Mouse (Mus musculus): ENCODE results near the gene Itih5. TPM values are rescaled to one million over a fixed set of nuclear protein-coding genes. Genes with fewer than 3 reads are reported as not detected.

Itih5 gene
- polyA plus RNA-seq, 1 experiment from 2014 or later: 15.6 TPM

GRCm38 (mm10) chr2:10295908-10296307, 142.5 kb downstream of the Itih5 start:
- Histone ChIP-seq H3K9ac (replicated peaks; ENCODE audit: low read depth, low read length) (no peak overlapping the region; the same call in 1 of the 2 replicates), H3K36me3 (ENCODE audit: control insufficient read depth, insufficient read depth, low read length) (no peaks in the 10 kb centered on the region), H3K27me3 (ENCODE audit: control insufficient read depth, insufficient read depth, low read length) (no peaks in the 10 kb centered on the region), H3K27ac (ENCODE audit: low read length) (no peak overlapping the region), H3K4me1 (ENCODE audit: control insufficient read depth, insufficient read depth, low read length) (peaks cover 5% of the 10 kb centered on the region; the same call in 1 of the 2 replicates), H3K9me3 (ENCODE audit: control insufficient read depth, low read depth, low read length) (no peaks in the 10 kb centered on the region), H3K4me2 (replicated peaks; ENCODE audit: low read depth, low read length) (peak overlapping the region; percentile 26), H3K4me3 (ENCODE audit: low read depth, low read length) (no peak overlapping the region)
- WGBS: 8% methylated on average over 11 of the region's 11 CpGs
- no peak for ATAC-seq (ENCODE audit: insufficient number of reproducible peaks, insufficient read depth, low FRiP score, low read depth)

GRCm38 (mm10) chr2:10300244-10300643, 146.9 kb downstream of the Itih5 start:
- no peaks in the 10 kb centered on the region for H3K36me3 ChIP-seq (ENCODE audit: control insufficient read depth, insufficient read depth, low read length)
- H3K4me2 ChIP-seq (replicated peaks; ENCODE audit: low read depth, low read length): no peak overlapping the region
- H3K9me3 ChIP-seq (ENCODE audit: control insufficient read depth, low read depth, low read length): no peaks in the 10 kb centered on the region
- H3K4me3 ChIP-seq (ENCODE audit: low read depth, low read length): no peak overlapping the region
- peaks cover 5% of the 10 kb centered on the region; the same call in 1 of the 2 replicates for H3K4me1 ChIP-seq (ENCODE audit: control insufficient read depth, insufficient read depth, low read length)
- H3K27ac ChIP-seq (ENCODE audit: low read length): no peak overlapping the region
- no peaks in the 10 kb centered on the region for H3K27me3 ChIP-seq (ENCODE audit: control insufficient read depth, insufficient read depth, low read length)
- no peak overlapping the region for H3K9ac ChIP-seq (replicated peaks; ENCODE audit: low read depth, low read length)
- WGBS: 42% methylated on average over 7 of the region's 7 CpGs
- ATAC-seq (ENCODE audit: insufficient number of reproducible peaks, insufficient read depth, low FRiP score, low read depth): no peak

- Histone ChIP-seq H3K27me3 (ENCODE audit: control insufficient read depth, insufficient read depth, low read length) (no peaks in the 10 kb centered on the region), H3K9me3 (ENCODE audit: control insufficient read depth, low read depth, low read length) (no peaks in the 10 kb centered on the region), H3K4me1 (ENCODE audit: control insufficient read depth, insufficient read depth, low read length) (peaks cover 4% of the 10 kb centered on the region; the same call in 1 of the 2 replicates), H3K4me2 (replicated peaks; ENCODE audit: low read depth, low read length) (peak overlapping the region; percentile 20; the same call in 1 of the 2 replicates), H3K4me3 (ENCODE audit: low read depth, low read length) (no peak overlapping the region), H3K27ac (ENCODE audit: low read length) (no peak overlapping the region), H3K9ac (replicated peaks; ENCODE audit: low read depth, low read length) (no peak overlapping the region), H3K36me3 (ENCODE audit: control insufficient read depth, insufficient read depth, low read length) (no peaks in the 10 kb centered on the region)
- WGBS: 43% methylated on average over 10 of the region's 10 CpGs
- peak; percentile 53 for ATAC-seq (ENCODE audit: insufficient number of reproducible peaks, insufficient read depth, low FRiP score, low read depth)
Measured at GRCm38 (mm10) chr2:10300771-10301170, 147.4 kb downstream of the Itih5 start.

GRCm38 (mm10) chr2:10301391-10301790, 148.0 kb downstream of the Itih5 start:
- no peak overlapping the region for H3K27ac ChIP-seq (ENCODE audit: low read length)
- H3K4me3 ChIP-seq (ENCODE audit: low read depth, low read length): no peak overlapping the region
- H3K27me3 ChIP-seq (ENCODE audit: control insufficient read depth, insufficient read depth, low read length): no peaks in the 10 kb centered on the region
- no peaks in the 10 kb centered on the region for H3K36me3 ChIP-seq (ENCODE audit: control insufficient read depth, insufficient read depth, low read length)
- no peak for ATAC-seq (ENCODE audit: insufficient number of reproducible peaks, insufficient read depth, low FRiP score, low read depth)
- no peaks in the 10 kb centered on the region for H3K9me3 ChIP-seq (ENCODE audit: control insufficient read depth, low read depth, low read length)
- no peaks in the 10 kb centered on the region for H3K4me1 ChIP-seq (ENCODE audit: control insufficient read depth, insufficient read depth, low read length)
- H3K4me2 ChIP-seq (replicated peaks; ENCODE audit: low read depth, low read length): no peak overlapping the region
- 40% methylated on average over 3 of the region's 3 CpGs for WGBS
- no peak overlapping the region for H3K9ac ChIP-seq (replicated peaks; ENCODE audit: low read depth, low read length)

GRCm38 (mm10) chr2:10301997-10302396, 148.6 kb downstream of the Itih5 start:
- Histone ChIP-seq H3K27me3 (ENCODE audit: control insufficient read depth, insufficient read depth, low read length) (no peaks in the 10 kb centered on the region), H3K4me2 (replicated peaks; ENCODE audit: low read depth, low read length) (no peak overlapping the region), H3K9me3 (ENCODE audit: control insufficient read depth, low read depth, low read length) (no peaks in the 10 kb centered on the region), H3K36me3 (ENCODE audit: control insufficient read depth, insufficient read depth, low read length) (no peaks in the 10 kb centered on the region), H3K4me1 (ENCODE audit: control insufficient read depth, insufficient read depth, low read length) (no peaks in the 10 kb centered on the region), H3K27ac (ENCODE audit: low read length) (no peak overlapping the region; the same call in 1 of the 2 replicates), H3K4me3 (ENCODE audit: low read depth, low read length) (no peak overlapping the region), H3K9ac (replicated peaks; ENCODE audit: low read depth, low read length) (no peak overlapping the region)
- no peak for ATAC-seq (ENCODE audit: insufficient number of reproducible peaks, insufficient read depth, low FRiP score, low read depth)
- 95% methylated on average over 9 of the region's 9 CpGs for WGBS

GRCm38 (mm10) chr2:10304911-10305310, 151.5 kb downstream of the Itih5 start:
- Histone ChIP-seq H3K27ac (ENCODE audit: low read length) (no peak overlapping the region), H3K4me3 (ENCODE audit: low read depth, low read length) (no peak overlapping the region), H3K9me3 (ENCODE audit: control insufficient read depth, low read depth, low read length) (no peaks in the 10 kb centered on the region), H3K27me3 (ENCODE audit: control insufficient read depth, insufficient read depth, low read length) (no peaks in the 10 kb centered on the region), H3K4me1 (ENCODE audit: control insufficient read depth, insufficient read depth, low read length) (no peaks in the 10 kb centered on the region), H3K36me3 (ENCODE audit: control insufficient read depth, insufficient read depth, low read length) (no peaks in the 10 kb centered on the region), H3K9ac (replicated peaks; ENCODE audit: low read depth, low read length) (no peak overlapping the region), H3K4me2 (replicated peaks; ENCODE audit: low read depth, low read length) (no peak overlapping the region)
- whole genome bisulfite sequencing: 68% methylated on average over 3 of the region's 3 CpGs
- no peak for ATAC-seq (ENCODE audit: insufficient number of reproducible peaks, insufficient read depth, low FRiP score, low read depth)

Other genes with a start within 250 kb of the Itih5 start
- gene Taf3, start 105.0 kb upstream of the Itih5 start, polyA plus RNA-seq (2014; fragmentation: Nextera tagmentation; extraction: Ambion mirVana): 14.3 and 14.6 TPM in 2 replicates
- gene Atp5c1, start 73.1 kb upstream of the Itih5 start, polyA plus RNA-seq (2014; fragmentation: Nextera tagmentation; extraction: Ambion mirVana): 614 and 637 TPM in 2 replicates
- 29.1 and 34.0 TPM in 2 replicates for gene Kin, start 73.0 kb upstream of the Itih5 start, polyA plus RNA-seq (2014; fragmentation: Nextera tagmentation; extraction: Ambion mirVana)
- gene Itih2, start 22.2 kb upstream of the Itih5 start, polyA plus RNA-seq (2014; fragmentation: Nextera tagmentation; extraction: Ambion mirVana): 7.0 and 7.7 TPM in 2 replicates
- 2.1 and 2.3 TPM in 2 replicates for gene Sfmbt2, start 216.9 kb downstream of the Itih5 start, polyA plus RNA-seq (2014; fragmentation: Nextera tagmentation; extraction: Ambion mirVana)

Measured in stomach, embryonic 14.5 days (tissue).